Mouse (Mus musculus): Measurements from ENCODE around the gene Dkk3. TPM values are rescaled to one million over a fixed set of nuclear protein-coding genes. Genes with fewer than 3 reads are reported as not detected.
"Not testable (repeated sequence)": the region's sequence is repeated elsewhere in the genome, so short reads cannot be mapped to it uniquely, and the experiment has no call there.

Dkk3 gene
- polyA plus RNA-seq, 2 experiments from 2014 or later = 1.3 to 1.7 TPM

DNA sequence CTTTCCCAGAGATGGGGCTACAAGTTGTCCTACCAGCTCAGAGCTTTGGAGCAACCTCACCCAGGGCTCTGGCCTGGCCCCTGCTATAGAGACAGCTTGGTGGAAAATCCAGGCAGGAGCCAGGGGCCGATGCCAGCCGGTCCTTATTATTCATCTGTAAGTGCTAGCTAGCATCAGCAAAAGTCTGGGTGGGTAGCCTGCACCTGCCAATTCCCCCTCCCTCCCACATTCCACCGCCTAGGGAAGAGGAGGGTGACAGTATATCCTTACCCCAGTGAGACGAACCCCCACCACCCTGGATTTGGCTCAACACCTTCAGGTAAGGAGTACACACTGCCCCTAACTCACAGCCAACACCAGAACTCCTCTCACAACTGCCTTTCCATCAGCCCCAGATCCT, 30.9 kb downstream of the Dkk3 start:
- ATAC-seq = no peak

DNA sequence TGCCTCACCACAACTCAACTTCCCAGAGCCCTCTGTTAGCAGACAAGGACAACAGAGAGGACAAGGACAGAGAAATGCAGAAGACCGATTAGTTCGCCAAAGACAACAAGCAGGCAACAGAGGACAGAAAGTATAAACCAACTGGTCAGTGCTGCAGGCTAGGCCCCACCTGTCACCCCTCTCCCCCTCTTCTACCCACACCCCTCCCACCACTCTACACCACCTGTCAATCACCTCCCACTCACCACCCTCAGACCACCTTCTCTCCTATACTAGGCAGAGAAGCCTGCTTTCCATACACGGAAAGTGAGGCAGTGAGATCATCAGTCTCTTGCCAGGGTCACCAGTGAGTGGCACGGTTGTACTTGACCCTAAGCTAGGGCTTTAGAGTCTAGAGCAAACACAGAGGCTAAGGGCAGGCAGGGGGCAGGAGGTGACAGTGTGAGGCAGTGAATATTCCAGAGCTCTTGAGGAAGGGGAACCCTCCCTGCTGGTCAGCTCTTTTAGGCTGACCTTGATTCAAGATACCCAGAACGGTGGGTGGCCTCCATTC, 31.7 kb downstream of the Dkk3 start:
- no peak for ATAC-seq

DNA sequence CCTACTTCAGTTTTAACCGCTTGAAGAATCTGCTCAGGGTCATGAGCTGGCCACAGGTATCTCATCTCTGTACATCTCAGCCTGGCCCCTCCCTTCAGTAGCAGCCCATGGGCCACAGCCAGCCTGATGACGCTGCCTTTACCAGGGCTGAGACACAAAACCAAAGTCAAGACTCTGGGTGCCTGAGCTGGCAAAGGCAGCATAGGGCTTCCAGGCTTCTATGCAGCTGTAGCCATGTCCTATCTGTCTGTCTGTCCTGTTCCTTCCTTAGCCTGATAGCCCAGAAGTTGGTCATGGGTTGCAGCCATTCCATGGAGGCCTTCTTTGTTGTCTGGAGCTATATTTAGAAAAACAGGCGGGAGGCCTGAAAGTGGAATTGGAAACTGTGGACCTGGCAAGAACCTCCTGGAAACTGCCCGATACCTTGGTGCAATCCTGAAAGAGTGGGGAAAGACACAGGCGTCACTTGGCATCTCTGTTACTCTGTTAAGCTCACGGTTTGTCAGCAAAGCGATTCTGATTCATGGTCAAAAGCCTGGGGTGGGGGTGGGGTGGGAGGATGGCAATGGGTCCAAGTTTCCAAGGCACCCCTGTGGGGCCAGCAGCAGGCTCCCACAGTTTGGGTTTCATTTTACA, 33.1 kb downstream of the Dkk3 start:
- ATAC-seq = no peak

DNA sequence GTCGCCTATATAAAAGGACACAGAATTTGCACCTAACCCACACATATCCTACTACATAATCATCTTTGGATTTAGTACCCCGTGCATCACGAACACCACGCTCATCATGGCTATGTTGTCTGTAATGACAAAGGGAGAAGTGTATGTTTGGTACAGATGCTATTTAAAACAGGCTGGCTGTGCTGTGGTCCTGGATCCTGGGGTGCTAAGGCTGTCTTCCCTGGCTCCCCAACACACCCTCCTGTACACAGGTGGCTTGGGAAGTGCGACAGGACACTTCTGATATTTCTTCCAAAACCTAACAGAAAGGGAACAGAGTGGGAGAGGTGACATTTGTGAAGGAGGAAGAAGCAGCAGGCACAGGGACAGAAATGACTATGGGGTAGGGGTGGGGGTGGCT, 35.2 kb downstream of the Dkk3 start:
- no peak for ATAC-seq

DNA sequence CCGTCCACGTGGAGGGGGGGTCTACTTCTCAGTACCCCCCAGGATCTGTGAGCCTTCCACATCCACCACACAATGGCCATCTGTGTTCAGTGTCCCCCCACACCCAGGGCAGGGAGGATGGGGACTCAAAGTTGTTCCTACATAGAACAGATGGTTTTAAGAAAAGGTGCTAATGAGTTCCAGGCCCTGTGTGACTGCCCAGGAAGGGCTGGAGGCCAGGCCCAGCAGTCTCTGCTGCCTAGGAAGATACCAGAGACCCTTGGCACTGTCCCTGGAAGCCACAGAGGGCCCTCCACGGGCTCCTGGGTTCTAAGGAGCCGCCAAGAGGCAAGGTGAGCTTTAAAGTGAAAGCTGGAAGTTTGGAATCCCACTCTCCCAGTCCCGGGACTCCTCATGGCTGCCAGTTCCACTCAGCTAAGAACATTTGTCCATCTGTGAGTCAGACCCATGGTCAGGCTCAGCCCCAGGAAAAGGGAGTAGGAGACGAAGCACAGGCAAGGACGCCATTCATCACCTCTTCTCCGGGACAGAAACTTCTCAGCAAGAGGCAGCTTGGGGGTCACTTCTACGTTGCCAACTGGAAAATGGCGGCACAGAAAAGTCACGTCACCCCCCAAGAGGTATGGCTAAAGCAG, 36.9 kb downstream of the Dkk3 start:
- no peak for ATAC-seq

- no peak for ATAC-seq
Observed at GRCm38 (mm10) chr7:112120861-112121810, 37.7 kb downstream of the Dkk3 start.

- ATAC-seq = no peak
Observed at GRCm38 (mm10) chr7:112119248-112119647, 39.6 kb downstream of the Dkk3 start.

GRCm38 (mm10) chr7:112118086-112118485, 40.8 kb downstream of the Dkk3 start:
- ATAC-seq = no peak

DNA sequence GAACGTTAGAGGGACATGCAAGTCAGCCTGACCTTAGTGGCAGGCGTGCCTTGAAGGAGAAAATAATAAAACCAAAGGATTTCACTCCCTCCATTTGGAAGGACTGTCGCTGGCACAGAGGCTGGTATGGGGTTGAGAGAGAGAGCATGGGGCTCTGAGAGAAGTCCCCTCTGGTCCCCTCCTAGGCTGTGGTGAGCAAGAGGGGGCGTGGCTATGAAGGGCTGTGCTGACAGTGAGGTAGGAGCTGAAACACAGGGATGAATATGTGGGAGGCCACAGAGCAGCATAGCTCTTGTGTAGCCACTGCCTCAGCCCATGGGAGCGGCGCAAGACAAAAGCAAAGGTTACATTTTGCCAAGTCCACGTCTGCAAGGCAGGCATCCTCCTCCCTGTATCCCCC, 41.4 kb downstream of the Dkk3 start:
- no peak for ATAC-seq

GRCm38 (mm10) chr7:112110638-112111372, 48.1 kb downstream of the Dkk3 start:
- no peak for ATAC-seq

GRCm38 (mm10) chr7:112108757-112109156, 50.1 kb downstream of the Dkk3 start:
- no peak for ATAC-seq

- no peak for ATAC-seq
Observed at GRCm38 (mm10) chr7:112103816-112104215, 55.0 kb downstream of the Dkk3 start.

DNA sequence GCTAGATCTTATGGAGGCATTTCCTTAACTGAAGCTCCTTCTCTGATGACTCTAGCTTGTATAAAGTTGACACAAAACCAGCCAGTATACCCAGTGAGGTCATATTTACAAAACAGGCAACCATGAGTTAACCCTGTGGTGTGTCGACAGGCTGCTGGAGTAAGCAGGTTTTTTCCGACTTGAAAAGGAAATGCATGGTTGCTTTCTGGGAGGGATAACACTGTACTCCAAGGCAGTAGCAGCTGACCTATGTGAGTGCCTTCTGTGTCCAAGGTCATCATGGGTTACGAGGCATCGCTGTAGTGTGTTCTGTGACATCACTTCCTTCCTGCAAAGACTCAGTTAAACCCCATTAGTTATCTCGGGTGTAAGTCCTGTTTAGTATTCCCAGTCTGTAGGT, 55.9 kb downstream of the Dkk3 start:
- no peak for ATAC-seq

DNA sequence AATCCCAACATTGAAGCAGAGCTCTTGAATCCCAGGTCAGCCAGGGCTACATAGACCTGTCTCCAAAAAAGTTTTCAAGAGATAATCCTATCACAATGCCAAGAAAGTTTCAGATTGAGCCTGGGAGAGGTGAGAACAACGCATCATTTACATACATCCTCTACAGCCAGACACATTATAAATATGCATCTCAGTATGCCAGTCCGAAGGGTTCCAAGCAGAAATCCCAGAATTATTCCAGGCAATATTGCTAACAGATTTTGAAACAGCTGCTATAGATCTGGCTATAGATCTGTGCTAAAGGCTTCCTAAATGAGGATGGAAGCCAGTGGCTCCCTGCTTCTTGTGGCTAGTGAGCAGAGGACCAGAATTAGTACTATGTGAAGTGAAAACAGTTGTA, 58.0 kb downstream of the Dkk3 start:
- ATAC-seq = no peak

GRCm38 (mm10) chr7:112094923-112095322, 63.9 kb downstream of the Dkk3 start:
- not testable (repeated sequence) for ATAC-seq

DNA sequence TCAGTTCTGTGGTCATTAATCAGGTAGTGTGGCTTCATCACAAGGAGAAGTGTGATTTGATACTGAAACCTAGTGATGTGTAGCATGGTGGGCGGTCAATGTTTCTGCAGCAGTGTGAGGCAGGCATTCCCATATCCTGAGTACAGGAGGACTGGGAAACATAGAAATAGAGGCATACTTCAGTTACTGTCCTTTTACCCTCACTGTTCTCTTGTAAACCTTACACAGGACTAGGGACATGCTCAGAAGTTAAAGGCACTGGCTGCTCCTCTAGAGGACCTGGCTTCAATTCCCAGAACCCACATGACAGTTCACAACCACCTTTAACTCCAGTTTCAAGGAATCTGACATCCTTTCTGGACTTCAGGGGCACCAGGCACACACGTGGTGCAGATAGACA, 72.7 kb downstream of the Dkk3 start:
- ATAC-seq = no peak

- ATAC-seq = peak; percentile 85
Observed at GRCm38 (mm10) chr7:112085062-112085461, 73.8 kb downstream of the Dkk3 start.

DNA sequence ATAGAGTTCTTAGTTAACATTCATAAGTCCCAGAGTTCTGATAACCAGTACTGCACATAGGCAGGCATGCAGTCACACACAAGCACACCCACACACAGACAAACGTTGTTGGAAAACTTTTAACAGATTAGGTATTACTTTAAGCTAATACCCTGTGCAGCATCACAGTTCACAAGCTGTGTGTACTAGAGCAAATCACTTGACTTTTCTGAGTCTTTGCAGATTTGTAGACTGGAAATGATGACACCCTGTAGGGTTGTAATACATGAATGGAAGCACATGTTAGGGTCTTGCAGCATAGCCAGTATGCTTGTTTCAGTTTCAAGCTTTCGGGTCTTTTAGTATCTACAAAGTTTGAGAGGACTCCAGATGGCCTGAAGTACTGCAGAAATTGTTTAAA, 74.6 kb downstream of the Dkk3 start:
- no peak for ATAC-seq

DNA sequence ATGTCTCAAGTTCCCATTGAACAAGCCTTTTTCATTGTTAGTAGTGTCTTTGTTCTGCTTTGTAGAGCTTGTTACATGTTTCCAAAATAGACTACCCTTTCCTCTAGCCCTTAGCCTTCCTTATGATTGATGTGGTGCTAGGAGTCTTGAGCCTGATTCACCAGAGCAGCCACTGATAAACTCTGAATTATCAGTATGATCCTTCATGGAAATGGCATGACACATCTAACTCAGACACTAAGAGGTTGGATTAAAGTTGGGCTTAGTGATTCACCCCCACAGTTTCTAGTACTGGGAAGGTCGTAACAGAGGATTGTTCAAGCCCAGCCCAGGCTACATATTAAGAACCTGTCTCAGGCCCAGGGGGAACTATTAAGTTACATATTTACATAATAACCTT, 76.2 kb downstream of the Dkk3 start:
- ATAC-seq = no peak

DNA sequence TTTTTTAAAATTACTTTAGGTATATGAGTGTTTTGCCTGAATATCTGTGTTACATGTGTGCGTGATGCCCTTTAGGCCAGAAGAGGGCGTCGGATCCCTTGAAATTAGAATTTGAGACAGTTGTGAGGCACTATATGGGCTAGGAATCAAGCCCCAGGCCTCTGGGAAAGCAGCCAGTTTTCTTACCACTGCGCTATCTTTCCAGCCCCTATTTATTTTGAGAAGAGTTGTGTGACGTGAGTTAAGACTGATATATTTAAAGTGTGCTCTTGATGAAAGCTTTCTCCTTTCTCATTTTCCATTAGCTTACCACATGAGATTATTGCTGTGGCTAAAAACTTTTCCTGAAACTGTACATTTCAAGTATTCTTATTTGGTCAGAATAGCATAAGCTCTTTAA, 84.0 kb downstream of the Dkk3 start:
- no peak for ATAC-seq

Measured in CD4-positive, CD25-positive, alpha-beta regulatory T cell, adult 4 months (primary cell).